Mouse (Mus musculus): ENCODE measurements around the gene Crhr1.

Crhr1 gene

DNA sequence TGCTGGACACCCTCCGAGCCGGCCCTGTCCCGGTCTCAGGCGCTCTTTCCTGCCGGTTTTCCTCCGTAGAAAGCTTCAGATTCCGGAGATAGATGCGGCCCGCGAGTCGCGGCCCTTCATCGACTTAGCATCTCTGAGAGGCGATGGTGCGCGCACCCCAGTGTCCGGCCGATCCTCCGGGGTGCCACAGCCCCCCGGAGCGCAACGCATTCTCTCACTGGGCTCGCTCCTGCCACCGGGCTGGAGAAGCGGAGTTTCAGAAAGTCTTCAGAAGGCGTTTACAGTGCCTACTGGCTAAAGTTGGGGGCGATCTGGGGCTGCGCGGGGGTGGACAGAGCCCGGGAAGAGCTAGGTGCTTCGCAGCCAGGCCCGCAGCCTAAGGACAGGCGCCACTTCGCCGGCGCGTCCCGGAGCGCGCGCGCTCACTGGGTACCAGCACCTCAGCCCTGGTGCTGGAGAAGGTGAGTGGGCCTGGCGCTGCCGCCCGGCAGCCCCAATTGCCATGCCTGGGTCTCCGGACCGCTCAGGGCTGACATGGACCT, 858 bp downstream of the Crhr1 start:
- DNase-seq (ENCODE audit: low spot score in 2 of 2) = no peak

GRCm38 (mm10) chr11:104138976-104139375, 6.3 kb downstream of the Crhr1 start:
- no peak for DNase-seq (ENCODE audit: low spot score in 2 of 2)

GRCm38 (mm10) chr11:104144930-104145329, 12.3 kb downstream of the Crhr1 start:
- no peak for DNase-seq (ENCODE audit: low spot score in 2 of 2)

GRCm38 (mm10) chr11:104148787-104149186, 16.1 kb downstream of the Crhr1 start:
- DNase-seq (ENCODE audit: low spot score in 2 of 2) = no peak

- no peak for DNase-seq (ENCODE audit: low spot score in 2 of 2)
These were observed 18.3 kb downstream of the Crhr1 start for GRCm38 (mm10) chr11:104150911-104151310.

GRCm38 (mm10) chr11:104154332-104154731, 21.7 kb downstream of the Crhr1 start:
- no peak for DNase-seq (ENCODE audit: low spot score in 2 of 2)

- no peak for DNase-seq (ENCODE audit: low spot score in 2 of 2)
These were observed 22.4 kb downstream of the Crhr1 start for GRCm38 (mm10) chr11:104154820-104155635.

DNA sequence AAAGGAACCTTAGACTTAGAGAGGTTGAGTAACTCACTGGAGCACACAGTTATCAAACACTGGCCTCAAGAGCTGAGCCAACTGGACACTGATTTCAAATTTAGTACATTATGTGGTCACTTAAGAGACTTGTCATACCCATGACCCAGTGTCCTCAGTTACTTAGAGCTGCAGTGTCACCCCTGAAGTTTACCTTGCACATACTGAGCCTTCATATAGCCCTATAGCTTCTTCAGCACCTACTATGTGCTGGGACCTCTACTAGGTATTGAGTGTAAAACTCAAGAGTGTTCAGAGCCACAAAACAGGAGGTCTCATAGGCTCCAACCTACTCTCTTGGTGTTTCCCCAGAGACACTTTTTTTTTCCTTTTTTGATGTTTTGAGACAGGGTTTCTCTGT, 23.2 kb downstream of the Crhr1 start:
- DNase-seq (ENCODE audit: low spot score in 2 of 2) = no peak

DNA sequence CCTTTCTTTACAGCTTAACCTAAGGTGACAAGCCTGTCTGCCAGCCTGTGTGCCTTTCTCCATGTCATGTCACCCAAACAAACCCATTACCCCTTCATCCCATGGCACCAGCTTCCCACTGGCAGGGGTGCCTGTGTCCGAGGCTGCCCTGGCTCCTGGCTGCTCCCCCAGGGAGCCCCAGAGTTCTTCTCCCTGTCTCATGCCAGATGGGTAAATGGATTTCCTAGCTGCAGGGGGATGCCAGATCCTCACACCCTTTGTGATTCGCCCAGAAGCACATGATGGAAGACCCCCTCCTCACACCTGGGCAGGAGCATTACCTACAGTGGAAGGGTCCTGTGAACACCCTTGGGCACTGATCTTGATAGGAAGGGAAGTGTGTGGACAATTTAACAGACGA, 23.7 kb downstream of the Crhr1 start:
- no peak for DNase-seq (ENCODE audit: low spot score in 2 of 2)

GRCm38 (mm10) chr11:104157603-104158259, 25.1 kb downstream of the Crhr1 start:
- peak; percentile 68 to 83 for DNase-seq (ENCODE audit: low spot score in 2 of 2)

- DNase-seq (ENCODE audit: low spot score in 2 of 2) = no peak
These were observed 25.7 kb downstream of the Crhr1 start for GRCm38 (mm10) chr11:104158260-104158907.

- no peak for DNase-seq (ENCODE audit: low spot score in 2 of 2)
These were observed 27.2 kb downstream of the Crhr1 start for GRCm38 (mm10) chr11:104159769-104160272.

DNA sequence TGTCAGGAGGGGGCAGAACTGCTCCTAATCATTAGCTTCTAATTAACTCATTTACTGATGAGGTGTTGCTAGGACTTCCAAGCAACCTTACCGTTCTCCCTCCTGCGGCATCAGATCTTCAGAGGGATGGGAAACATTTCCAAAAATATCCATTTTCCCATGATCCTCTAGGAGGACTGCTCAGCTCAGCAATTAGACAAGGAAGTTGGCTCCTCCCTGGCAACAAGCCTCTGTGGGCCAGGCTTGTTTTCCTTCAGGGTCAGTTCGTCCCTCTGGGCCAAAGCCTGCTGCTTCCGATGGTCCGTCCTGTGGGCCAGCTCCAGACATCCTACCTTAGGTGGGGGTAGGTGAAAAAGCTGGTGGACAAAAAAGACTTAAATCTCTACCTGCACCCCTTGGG, 28.5 kb downstream of the Crhr1 start:
- DNase-seq (ENCODE audit: low spot score in 2 of 2) = no peak

DNA sequence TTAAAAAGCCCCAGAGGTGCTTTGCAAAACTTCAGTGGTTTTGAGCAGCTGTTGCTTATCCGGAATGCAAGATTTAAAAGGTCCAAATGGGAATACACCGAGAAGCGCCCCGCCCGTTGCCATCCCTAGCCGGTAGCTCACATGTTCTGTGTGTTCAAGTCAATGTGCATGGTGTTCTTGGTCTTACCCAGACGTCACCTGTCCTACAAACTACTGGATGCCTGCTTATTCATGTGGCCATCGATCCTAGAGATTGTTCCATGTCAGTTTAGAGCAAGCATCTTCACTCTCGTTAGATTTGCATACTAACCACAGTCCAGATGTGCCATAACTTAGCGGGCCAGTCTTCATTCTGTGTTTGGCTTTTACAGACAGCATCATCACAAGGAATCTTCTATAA, 31.6 kb downstream of the Crhr1 start:
- DNase-seq (ENCODE audit: low spot score in 2 of 2) = no peak

DNA sequence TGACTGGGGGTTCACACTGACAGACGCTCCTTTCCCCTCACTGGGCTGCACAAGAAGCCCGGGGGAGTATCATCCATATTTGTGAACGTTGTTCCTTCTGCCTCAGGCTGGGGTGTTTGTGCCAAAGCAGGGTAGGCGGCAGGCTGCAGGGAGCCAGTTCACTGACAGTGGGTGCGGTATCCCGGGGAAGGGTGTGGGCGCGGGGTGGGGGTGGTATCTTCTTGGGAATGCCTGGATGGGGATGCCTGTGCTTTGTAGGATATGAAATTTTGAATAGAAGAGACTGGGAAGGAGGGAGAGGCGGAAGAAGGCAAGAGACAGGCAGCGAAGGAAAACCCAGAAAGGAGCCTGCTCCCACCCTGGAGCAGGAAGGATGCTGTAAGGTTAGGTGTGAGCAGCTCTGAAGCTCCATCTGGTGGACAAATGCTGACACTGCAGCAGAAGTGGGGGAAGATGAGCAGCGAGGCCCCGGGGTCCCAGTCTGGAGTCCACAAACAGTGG, 38.7 kb downstream of the Crhr1 start:
- peak; percentile 52 to 87 for DNase-seq (ENCODE audit: low spot score in 2 of 2)

DNA sequence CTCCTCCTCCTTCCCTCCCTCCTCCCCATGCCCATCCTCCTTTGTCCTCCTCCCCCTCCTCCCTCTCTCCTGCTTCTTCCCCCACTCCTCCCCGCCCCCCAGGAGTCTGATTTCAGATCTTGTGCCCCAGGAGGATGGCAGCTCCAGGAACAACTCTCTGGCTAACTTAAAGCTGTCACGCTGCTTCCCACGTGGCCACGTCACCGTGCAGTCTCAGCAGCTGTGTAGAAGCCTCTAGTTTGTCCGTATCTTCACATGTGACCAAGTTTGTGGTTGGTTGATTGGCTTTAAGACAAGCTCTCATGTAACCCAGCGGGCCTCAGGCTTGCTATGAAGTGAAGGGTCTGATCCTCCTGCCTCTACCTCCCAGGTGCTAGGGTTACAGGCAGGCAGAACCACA, 46.2 kb downstream of the Crhr1 start:
- no peak for DNase-seq (ENCODE audit: low spot score in 2 of 2)

- no peak for DNase-seq (ENCODE audit: low spot score in 2 of 2)
These were observed 47.1 kb downstream of the Crhr1 start for GRCm38 (mm10) chr11:104179804-104180203.

GRCm38 (mm10) chr11:104182141-104182540, 49.5 kb downstream of the Crhr1 start:
- no peak for DNase-seq (ENCODE audit: low spot score in 2 of 2)

DNA sequence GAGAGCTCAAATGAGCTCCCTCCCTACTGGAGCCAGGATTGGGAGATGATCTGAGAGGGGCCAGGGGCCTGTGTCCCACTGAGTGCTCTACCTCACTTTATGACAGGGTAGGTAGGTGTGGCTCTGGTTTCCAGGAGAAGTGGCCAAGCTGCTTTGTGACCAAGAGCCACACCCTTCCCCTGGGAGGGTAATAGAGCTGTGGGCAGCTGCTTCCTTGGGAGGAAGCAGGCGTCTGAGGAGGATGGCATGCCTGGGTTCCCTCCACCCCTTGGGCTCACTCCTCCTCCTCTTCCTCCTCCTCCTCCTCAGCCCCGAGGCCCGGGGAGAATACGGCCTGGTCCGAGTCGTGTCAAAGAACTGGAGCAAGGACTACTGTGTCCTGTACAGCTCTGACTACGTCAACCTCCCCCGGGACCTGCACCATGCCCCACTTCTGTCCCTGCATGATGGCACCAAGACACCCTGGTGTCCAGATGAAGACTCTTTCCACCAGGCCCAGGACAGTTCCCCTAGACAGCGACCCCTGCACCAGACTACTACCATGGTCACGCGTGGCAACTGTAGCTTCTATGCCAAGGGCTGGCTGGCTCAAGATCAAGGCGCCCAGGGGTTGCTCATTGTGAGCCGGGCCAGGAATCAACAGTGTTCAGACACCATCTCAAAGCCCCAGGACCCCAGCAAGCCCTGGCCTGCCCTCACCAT, 53.6 kb downstream of the Crhr1 start, which contains the start of gene Sppl2c:
TSS of gene Sppl2c (plus strand) at position 193 of the 702 bp plus-strand sequence.
- DNase-seq (ENCODE audit: low spot score in 2 of 2) = no peak

DNA sequence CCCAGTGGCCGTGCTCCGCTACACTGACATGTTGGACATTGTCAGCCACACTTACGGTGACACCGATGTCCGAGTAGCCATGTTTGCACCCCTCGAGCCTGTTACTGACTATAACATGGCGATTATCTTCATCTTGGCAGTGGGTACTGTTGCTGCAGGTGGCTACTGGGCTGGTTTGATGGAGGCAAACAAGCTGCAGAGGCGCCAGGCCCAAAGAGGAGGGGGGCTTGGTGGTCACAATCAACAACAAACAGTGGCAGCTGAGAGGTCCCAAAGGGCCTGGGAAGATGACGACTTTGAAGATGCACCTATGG, 54.1 kb downstream of the Crhr1 start:
- DNase-seq (ENCODE audit: low spot score in 2 of 2) = no peak

DNA sequence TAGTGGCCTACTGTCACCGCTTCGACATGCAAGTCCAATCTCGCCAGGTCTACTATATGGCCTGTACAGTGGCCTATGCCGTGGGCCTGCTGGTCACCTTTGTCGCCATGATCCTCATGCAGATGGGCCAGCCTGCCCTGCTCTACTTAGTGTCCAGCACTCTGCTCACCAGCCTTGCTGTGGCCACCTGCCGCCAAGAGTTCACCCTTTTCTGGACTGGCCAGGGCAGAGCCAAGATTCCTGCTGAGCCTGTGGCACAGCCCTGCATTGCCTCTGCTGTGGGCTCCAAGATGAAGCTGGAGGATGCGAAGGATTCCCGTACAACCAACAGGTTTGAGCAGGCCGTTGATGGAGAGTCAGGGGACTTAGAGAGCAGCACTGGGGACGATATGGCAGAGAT, 55.1 kb downstream of the Crhr1 start:
- DNase-seq (ENCODE audit: low spot score in 2 of 2) = no peak

- DNase-seq (ENCODE audit: low spot score in 2 of 2) = no peak
These were observed 57.4 kb downstream of the Crhr1 start for GRCm38 (mm10) chr11:104190008-104190407.
